Mouse (Mus musculus): ENCODE results near the gene Cfap57. TPM values are rescaled to one million over a fixed set of nuclear protein-coding genes. Genes with fewer than 3 reads are reported as not detected.
A peak's percentile ranks its signal among the peaks of the same experiment; 100 is the strongest.

Cfap57 gene
- 0.36 and 0.50 TPM in 2 replicates for polyA plus RNA-seq (2012; rRNA removed)

GRCm38 (mm10) chr4:118620279-118620966 is at the start of gene Cfap57, which contains the start of gene Ebna1bp2:
Cfap57 (minus strand) TSS chr4:118620777.
Ebna1bp2 (plus strand) TSS chr4:118620799.
- DNase-seq (ENCODE audit: extremely low spot score in 1 of 2, low spot score in 1 of 2) = peak; percentile 91 to 95

- no peak for DNase-seq (ENCODE audit: extremely low spot score in 1 of 2, low spot score in 1 of 2)
Measured at GRCm38 (mm10) chr4:118658652-118659051, 38.1 kb upstream of the Cfap57 start, which contains the start of gene Olfr62. Olfr62 (plus strand) TSS chr4:118658952.

- DNase-seq (ENCODE audit: extremely low spot score in 1 of 2, low spot score in 1 of 2) = peak in 1 of 2 experiments; percentile 82
Measured at GRCm38 (mm10) chr4:118645234-118645633, 24.7 kb upstream of the Cfap57 start.

GRCm38 (mm10) chr4:118642346-118643190 is 22.0 kb upstream of the Cfap57 start:
- peak in 1 of 2 experiments; percentile 20 for DNase-seq (ENCODE audit: extremely low spot score in 1 of 2, low spot score in 1 of 2)

GRCm38 (mm10) chr4:118630261-118630660 is 9.7 kb upstream of the Cfap57 start:
- no peak for DNase-seq (ENCODE audit: extremely low spot score in 1 of 2, low spot score in 1 of 2)

- DNase-seq (ENCODE audit: extremely low spot score in 1 of 2, low spot score in 1 of 2) = no peak
Measured at GRCm38 (mm10) chr4:118621781-118622180, 1.2 kb upstream of the Cfap57 start.

GRCm38 (mm10) chr4:118620967-118621320 is 367 bp upstream of the Cfap57 start:
- DNase-seq (ENCODE audit: extremely low spot score in 1 of 2, low spot score in 1 of 2) = no peak

- DNase-seq (ENCODE audit: extremely low spot score in 1 of 2, low spot score in 1 of 2) = no peak
Measured at GRCm38 (mm10) chr4:118615412-118615811, 5.2 kb downstream of the Cfap57 start.

GRCm38 (mm10) chr4:118612619-118613018 is 8.0 kb downstream of the Cfap57 start:
- DNase-seq (ENCODE audit: extremely low spot score in 1 of 2, low spot score in 1 of 2) = peak in 1 of 2 experiments; percentile 30

- DNase-seq (ENCODE audit: extremely low spot score in 1 of 2, low spot score in 1 of 2) = no peak
Measured at GRCm38 (mm10) chr4:118609836-118610235, 10.7 kb downstream of the Cfap57 start.

GRCm38 (mm10) chr4:118604065-118604464 is 16.5 kb downstream of the Cfap57 start:
- no peak for DNase-seq (ENCODE audit: extremely low spot score in 1 of 2, low spot score in 1 of 2)

- DNase-seq (ENCODE audit: extremely low spot score in 1 of 2, low spot score in 1 of 2) = no peak
Measured at GRCm38 (mm10) chr4:118589733-118590130, 30.8 kb downstream of the Cfap57 start.

GRCm38 (mm10) chr4:118589053-118589732 is 31.4 kb downstream of the Cfap57 start:
- no peak for DNase-seq (ENCODE audit: extremely low spot score in 1 of 2, low spot score in 1 of 2)

GRCm38 (mm10) chr4:118582629-118583028 is 37.9 kb downstream of the Cfap57 start:
- no peak for DNase-seq (ENCODE audit: extremely low spot score in 1 of 2, low spot score in 1 of 2)

GRCm38 (mm10) chr4:118581508-118581907 is 39.1 kb downstream of the Cfap57 start:
- DNase-seq (ENCODE audit: extremely low spot score in 1 of 2, low spot score in 1 of 2) = no peak

GRCm38 (mm10) chr4:118579313-118579712 is 41.3 kb downstream of the Cfap57 start:
- peak in 1 of 2 experiments; percentile 61 for DNase-seq (ENCODE audit: extremely low spot score in 1 of 2, low spot score in 1 of 2)

GRCm38 (mm10) chr4:118576097-118576496 is 44.5 kb downstream of the Cfap57 start:
- DNase-seq (ENCODE audit: extremely low spot score in 1 of 2, low spot score in 1 of 2) = peak; percentile 74 to 97

GRCm38 (mm10) chr4:118571441-118571840 is 49.1 kb downstream of the Cfap57 start:
- peak; percentile 61 to 81 for DNase-seq (ENCODE audit: extremely low spot score in 1 of 2, low spot score in 1 of 2)

- DNase-seq (ENCODE audit: extremely low spot score in 1 of 2, low spot score in 1 of 2) = no peak
Measured at GRCm38 (mm10) chr4:118569320-118569719, 51.3 kb downstream of the Cfap57 start.

- no peak for DNase-seq (ENCODE audit: extremely low spot score in 1 of 2, low spot score in 1 of 2)
Measured at GRCm38 (mm10) chr4:118568709-118569108, 51.9 kb downstream of the Cfap57 start.

GRCm38 (mm10) chr4:118566161-118566676 is 54.4 kb downstream of the Cfap57 start:
- peak in 1 of 2 experiments; percentile 83 for DNase-seq (ENCODE audit: extremely low spot score in 1 of 2, low spot score in 1 of 2)

Data from frontal cortex, adult 2 months (tissue).